Mouse (Mus musculus) kidney, adult 11 months (tissue): ENCODE measurements around the gene Itpk1.

Experiments
- DNase-seq: peaks from one replicate; pipeline ENCODE4 v3.0.0; 2022

Gene Itpk1

DNA sequence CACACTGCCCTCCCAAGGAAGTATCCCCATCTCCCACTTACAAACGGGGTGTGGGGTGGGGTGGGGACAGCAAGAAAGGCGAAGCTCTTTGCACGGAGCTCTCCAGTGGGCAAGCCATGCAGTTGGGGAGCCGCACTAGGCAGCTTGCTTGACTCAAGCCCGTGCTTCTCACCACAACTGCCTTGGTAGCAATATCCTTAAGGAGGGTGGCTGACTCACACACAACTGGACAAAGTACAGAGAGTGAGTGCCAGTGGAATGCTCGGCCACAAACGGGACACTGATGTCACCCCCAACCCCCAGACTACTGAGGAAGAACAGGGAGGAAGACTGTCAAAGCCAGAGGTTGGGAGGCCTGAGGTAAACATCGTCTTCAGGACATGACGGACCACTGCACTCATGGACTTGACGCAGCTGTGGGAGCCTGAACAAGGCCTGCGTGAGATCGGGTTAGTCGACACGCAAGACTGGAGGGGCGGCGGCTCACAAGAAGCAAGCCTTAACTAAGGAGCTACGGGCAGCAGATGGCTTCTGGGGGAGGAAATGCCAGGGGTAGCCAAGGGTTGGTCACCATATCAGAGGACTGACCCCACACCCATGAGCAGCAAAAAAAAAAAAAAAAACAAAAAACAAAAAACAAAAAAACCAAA, 113.9 kb downstream of the Itpk1 start:
- DNase-seq, result peak; percentile 28

DNA sequence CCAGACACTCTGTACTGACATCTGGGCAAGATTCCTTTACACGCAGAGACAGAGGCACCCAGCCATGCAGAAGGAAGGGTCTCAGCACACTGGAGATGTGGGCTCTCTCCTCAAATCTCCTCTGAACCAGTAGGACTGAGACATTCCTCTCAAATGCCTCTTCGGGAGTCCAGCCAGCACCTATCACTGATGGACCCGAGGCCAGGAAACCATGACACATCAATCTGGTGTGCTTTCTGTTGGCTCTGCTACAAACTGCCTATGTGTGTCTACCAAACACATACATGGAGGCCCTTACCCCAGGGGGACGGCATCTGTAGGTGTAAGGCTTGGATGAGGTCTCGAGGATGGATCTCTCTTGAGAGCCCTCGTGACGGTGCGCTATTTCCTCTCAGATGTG, 117.6 kb downstream of the Itpk1 start:
- DNase-seq, result no peak

DNA sequence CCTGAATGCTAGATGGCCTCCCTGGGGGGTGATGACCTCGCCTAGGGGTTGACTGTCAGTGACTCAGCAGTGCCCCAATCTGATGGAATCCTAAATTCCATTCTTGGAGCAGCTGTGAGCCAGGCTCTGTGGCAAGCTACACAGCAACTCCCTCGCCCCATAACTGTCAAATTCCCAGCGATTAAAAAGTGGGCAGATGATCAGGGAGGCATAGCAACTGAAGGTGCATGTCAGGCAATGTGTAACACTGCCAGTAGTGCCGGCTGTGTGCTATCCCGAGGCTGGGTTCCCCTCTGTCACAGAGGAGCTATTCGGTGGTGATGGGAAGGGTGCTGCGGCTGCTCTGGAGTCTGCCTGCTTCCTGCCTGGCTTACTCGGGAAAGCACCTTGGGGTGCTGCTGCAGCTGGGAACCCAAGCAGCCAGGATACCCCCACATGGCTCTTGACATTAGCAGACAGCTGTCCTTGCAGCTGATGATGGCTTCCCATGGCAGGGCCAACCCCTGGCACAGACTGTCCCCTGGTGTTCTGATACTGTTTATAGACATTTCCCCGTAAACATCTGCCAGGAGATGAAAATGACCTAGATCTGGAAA, 118.3 kb downstream of the Itpk1 start:
- DNase-seq, result no peak

DNA sequence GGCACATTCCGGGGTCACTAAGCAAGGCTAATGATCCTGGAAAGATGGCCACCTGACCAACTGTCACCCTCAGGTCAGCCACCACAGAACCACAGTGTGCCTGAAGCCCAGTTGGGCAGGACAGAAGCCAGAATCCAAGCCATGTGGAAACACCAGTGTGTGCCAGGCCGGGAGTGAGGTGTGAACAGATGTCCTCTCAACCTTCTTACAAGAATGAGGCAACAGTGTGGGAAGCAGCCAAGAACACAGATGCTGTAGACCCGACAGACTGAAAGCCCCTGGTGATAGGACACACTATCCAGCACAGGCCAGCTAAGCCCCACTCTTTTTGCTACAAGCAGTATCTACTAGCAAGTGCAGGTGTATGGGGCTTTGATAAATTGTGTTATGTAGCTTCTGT, 119.3 kb downstream of the Itpk1 start:
- no peak for DNase-seq

DNA sequence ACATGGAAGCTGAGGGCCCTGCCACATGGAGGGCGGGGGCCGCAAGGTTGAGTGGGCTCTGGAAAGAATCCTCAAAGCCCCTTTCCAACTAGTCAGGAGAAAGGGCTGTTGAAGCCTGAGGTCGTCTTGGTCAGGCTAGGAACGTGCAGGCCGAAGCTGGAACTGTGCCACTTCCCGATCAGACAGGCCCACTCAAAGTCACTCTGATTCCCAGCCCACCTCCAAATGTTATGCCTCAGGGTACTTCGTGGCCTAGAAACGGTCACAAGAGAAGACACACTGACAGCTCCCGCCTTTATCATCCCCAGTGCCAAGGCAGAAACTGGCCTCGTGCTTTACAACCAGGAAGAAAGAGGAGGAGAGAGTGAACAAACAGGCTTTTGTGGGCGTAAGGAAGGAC, 122.3 kb downstream of the Itpk1 start:
- no peak for DNase-seq

DNA sequence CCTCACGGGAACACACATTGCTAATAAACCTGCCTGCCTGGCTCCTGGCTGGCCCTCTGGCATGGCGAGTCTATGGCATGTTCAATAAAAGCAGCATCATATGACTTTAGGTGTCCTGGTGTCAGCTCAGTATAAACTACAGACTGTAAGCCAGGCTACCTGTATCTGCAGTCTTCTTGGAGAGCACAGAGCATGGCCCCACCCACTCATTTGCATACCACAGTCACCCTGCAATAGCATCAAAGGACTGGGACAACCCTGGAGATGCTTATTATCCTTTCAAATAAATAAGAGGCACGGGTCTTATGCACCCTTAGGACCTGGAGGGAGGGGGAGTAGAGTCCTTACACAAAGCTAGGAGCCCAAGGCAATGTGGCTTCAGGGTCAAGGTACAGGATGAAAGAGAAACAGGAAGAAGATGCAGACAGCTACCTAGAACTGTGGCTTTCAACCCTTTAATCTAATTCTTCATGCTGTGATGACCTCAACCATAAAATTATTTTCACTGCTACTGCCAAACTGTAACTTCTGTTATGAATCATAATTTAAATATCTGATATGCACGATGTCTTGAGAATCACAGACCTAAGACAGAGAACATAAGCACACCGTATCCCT, 123.0 kb downstream of the Itpk1 start:
- no peak for DNase-seq

DNA sequence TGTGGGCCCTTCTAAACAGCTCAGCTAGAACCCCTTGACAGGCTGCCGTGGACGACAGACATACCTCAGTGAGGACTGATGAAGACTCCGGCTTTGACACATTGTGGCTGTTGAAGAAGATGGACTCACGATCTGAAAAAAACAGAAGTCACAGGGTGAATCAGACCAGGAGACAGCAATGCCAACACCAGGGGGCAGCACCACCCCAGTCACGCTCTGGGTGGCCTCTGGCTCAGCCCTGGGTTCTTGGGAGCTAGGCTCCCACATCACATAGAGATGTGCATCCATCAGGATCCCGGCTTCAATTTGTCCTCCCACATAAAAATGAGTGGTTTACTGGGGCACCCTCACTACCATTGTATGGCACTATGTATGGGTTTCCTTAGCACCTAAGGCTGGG, 125.7 kb downstream of the Itpk1 start:
- DNase-seq, result peak; percentile 43

DNA sequence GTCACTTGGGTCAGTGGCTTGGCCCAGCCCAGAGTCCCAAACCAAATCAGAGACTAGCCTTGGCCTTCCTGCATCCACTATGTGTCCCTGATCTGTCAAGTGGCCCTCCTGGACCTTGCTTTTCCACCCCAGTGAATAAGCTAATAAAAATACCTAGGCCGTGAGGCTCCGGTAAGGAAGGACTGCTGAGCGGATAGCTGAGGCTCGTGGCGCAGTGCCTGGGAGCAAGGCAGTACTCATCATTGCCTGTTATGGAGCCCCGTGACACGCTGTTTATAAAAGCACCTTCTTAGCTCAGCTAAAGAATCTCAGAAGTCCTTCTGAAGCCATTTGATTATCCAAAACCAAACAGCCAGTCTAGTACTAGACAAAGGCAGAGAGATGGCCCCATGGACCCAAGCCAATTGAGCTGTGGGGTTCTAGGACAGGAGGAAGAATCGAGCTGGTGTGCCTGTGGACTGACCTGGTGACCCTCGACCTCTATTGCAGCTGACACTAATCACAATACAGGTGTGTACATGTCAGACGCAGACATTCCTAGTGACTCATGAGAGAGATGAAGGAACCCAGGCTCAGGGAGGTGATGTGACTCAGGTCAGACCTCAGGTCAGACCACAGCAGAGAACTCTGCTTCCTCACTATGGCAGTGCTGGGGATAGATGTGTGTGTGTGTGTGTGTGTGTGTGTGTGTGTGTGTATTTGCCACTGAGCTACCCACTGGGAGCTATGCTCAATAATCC, 127.9 kb downstream of the Itpk1 start:
- no peak for DNase-seq

DNA sequence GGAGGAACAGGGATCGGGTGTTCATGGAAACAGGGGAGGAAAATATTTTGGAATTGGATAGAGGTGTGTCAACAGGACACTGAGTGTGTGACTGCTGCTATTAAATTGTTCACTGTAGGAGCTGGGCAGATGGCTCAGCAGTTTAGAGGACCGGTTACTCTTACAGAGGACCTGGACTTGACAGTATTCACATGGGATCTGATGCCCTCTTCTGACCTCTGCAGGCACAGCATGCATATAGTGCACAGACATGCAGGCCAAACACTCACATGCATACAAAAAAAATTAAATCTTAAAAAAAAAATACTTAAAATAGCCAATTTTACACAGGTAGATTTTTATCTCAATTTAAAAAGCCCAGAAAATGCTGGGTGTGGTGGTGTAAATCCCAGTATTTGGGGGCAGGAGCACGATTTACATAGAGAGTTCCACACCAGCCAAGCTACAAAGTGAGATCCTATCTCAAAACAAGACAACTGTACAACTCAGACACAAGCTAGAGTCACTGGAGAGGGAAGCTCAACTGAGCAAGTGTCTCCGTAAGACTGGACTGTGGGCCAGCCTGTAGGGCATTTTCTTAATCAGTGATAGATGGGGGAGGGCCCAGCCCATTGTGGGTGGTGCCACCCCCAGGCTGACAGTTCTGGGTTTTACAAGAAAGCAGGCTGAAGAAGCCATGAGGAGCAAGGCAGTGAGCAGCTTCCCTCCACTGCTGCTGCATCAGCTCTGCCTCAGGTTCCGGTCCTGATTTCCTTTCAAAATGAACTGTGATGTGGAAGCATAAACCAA, 129.0 kb downstream of the Itpk1 start:
- DNase-seq, result peak; percentile 43

DNA sequence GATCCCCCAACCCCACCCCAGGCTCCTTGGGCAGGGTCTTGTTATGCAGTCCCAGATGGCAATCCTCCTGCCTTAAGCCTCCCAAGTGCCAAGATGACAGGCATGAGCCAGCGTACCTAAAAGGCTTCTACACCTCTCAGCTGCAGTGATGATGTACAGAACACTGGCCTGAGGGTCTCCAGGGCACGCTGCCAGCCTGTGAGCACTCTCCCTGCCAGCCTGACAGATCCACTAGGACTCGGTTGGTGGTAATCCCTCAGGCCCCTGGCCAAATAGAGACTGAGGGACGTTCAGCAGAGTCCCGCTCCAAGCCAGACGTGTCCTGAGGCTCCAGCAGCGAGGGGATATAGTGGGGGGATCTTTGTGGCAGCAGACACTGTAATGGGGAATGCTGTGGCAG, 131.7 kb downstream of the Itpk1 start:
- DNase-seq, result no peak

DNA sequence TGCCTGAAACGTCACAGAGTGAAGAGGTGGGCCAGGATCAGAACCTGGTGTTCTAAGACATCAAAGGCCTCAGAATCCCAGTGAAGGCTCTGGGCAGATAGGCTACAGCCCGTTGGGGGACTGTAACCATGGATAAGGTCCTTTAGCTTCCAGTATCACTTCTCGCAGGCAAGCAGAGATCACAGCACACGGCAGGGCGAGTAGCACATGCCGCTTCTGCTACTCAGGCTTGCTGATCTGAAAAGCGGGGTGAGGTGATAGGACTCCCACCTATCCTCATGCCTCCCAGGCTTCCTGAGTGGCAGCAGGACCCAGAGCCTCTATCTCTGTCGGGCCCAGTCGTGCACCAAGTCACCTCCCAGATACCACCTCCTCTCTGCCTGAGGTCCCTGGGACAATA, 133.1 kb downstream of the Itpk1 start:
- no peak for DNase-seq

DNA sequence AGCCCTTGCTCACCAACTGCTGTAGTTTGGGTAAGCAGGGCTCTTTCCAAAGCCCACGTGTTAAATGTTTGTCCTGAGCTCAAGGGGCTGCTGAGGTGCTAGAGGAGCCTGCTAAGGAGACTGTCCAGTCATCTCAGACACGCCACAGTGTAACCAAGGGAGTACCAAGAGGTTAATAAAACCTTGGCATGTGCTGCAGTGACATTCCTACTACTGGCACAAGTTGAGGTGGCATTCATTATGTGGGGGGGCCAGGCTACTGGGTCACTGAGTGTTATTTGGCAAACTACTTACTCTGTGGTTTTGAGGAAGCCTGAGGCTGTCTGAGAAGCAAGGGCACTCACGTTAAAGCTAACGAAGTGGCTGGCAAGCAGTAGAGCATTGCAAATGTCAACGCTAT, 134.0 kb downstream of the Itpk1 start:
- DNase-seq, result no peak

DNA sequence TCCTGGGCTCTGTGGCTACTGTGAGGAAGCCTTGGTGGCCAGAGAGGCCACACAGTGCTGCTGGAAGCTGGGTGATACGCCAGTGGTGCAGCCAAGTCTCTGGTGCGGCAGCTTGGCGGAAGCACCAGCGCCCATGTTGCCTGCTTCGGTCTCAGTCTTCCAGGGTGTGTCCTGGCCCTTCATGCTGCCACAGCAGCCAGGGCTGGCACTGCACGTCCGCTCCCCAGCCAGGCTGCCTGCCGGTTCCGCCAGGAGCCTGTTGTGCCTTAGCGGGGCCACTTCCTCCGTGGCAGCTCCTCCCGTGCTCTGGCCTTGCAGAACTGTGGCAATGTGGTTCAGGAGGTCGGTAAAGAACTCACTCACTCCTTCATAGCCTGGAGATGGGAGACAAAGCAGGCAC, 134.6 kb downstream of the Itpk1 start:
- no peak for DNase-seq

DNA sequence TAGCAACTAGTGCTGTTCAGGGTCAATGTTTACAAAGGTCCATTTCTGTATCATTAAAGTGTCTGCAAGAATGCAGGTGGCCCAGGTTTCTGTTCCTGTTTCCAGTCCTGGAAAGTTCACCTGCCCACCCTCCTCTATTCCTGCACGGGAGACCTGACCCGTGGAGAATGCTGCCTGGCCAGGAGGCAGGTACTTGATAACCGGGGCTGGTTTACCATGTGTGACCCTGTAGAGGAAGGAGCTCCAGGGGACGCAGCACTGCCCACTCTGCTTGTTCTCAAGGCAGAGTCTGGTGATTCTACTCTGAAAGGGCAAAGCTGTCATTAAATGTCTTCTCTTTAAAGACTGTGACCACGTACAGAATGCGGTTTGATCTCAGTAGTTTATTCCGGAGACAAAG, 136.5 kb downstream of the Itpk1 start:
- DNase-seq, result no peak

DNA sequence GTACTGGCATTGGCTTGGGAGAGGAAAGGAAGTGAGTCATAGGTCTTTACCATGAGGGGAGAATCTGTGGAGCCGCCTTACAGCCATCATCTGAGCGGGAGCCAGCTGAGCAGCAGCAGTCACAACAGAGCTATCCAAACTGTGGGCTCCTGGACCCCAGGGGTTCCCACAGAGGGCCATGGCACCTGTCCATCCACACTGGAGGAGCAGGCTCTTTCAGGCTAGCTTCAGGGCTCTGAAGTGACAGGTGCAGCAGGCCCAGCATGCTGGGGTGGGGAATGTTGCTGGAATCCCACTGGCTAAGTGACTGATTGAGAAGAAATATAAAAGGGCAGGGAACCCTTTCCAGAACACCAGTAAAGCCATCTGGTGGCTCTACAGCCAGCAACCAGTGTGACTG, 137.8 kb downstream of the Itpk1 start:
- DNase-seq, result no peak

DNA sequence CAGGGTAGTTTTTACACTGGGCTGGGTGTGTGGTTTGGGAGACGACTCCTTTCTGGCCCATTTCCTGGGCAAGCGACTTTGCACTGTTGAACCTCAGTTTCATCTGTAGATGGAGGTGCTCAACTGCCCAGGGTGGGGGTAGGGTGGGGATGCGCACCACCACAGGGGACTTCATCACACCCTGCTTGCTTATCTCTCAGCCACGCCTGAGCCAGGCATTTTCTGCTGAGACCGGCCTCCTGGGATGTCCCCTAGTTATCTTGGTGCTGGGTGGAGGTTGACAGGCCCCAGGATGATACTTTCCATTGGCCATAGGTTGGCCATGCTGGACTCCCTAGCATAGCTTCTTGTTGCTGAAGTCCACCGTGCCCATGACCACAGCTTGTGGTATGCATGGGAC, 139.6 kb downstream of the Itpk1 start:
- no peak for DNase-seq

DNA sequence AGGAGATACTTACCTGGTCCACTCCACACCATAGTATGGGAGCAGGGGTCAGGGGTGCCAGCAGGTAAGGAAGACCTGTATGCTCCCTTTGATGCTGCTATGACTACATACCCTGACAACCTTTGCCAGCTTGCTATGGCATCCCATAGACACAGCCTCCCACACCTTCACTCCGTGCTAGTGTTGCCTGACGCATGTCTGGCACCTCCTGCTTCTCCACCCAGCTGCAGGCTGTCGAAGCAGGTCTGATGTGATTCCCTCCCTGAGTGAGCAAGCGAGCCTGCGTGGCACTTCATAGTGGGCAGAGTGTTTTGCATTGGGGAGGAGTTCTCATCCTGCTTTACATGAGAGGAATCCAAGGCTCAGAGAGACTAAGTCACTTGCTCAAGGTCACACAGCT, 147.4 kb downstream of the Itpk1 start:
- no peak for DNase-seq

DNA sequence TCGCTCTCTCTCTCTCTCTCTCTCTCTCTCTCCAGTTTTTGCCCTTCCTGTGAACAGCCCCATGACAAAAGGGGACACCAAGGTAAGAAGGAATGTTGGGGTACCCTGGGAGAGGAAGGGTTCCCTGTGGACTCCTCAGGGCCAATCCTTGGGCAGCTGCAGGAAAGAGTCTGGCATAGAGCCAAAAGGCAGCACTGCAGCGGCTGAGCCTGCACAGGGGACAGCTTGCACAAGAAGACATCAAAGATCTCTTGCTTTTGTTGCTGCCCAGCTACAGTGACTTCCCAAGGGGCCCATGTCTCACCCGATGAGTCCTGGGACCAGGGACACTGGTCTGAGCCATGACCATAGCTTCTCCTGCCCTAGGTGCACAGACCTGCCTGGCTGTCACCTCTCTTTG, 148.9 kb downstream of the Itpk1 start:
- DNase-seq, result no peak

DNA sequence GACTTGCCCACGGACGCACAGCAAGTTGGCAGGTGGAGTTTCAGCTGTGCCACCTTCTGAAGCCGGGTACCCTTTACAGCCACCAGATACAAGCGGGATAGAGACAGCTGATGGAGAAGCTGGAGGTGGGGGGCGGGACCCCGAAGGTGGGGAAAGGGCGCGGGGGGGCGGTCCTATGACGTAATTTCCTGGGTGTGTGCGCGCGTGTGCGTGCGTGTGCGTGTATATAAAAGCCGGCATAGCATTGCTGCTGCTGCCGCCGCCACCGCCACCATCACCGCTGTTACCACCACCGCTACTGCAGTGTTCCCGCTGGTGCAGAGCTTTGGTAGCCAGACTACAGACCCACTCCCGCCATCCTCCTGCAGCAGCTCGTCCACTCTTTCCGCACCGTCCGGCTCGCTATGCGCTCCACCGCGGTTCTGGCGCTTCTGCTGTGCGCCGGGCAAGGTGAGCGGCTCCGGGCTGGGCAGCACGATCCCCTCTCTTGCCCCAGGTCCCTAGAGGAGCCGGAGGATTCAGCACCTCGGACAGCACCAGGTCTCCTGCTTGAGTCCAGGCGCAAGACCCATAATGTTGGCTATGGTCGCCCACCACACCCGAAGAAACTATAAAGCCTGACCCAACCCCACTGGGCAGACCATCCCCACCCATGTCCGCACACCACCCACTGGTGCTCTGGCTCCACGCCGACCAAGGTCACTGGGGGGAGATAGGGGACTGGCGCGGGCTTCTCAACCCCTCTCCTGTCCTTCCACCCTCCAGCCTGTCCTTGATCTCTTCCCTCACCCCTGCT, 149.8 kb downstream of the Itpk1 start, which contains the start of gene Chga:
TSS of gene Chga (plus strand) at position 249 of the 796 bp plus-strand sequence.
- DNase-seq, result peak; percentile 19

DNA sequence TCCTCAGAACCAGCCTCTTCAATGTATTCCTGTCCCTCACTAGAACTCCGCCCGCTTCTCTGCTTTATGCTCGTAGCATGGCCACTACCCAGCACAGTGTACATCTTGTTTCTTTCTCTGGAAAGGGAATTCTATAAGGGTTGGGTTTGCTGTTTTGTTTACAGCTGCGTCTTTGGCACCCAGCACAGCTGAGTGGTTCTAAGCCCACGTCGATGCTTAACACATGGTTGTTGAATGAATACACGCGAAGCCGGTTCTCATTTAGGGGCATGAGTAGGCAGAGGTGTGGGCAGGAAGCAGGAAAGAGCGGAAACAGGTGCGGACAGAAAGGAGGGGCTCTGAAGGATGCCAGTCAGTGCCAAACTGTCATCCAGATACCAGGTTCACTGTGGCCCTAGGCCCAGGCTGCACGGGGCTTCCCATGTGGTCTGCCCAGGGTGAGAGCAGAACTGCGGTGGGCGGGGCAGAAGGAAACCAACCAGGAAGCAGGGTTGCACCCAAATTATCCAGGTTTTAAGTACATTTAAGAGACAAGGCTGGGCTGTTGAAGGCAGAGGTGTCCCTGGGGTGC, 150.9 kb downstream of the Itpk1 start:
- DNase-seq, result no peak

DNA sequence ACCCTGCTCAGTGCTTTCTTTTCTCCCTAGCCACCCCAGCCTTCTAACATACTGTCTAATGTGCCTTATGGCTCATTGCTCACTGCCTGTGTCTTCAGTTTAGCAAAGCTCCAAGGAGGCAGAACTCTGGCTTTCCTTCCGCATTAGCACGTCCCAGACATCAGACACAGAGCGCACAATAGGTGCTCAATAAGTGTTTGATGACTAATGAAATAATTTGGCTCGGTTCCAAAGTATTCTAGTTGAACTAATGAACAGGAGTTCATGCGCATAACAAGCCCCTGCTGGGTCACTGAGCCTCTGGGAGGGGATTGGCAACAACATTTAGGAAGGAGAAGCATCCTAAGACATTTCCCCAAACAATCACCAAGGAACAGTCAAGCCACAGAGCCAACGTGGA, 152.7 kb downstream of the Itpk1 start:
- DNase-seq, result no peak

DNA sequence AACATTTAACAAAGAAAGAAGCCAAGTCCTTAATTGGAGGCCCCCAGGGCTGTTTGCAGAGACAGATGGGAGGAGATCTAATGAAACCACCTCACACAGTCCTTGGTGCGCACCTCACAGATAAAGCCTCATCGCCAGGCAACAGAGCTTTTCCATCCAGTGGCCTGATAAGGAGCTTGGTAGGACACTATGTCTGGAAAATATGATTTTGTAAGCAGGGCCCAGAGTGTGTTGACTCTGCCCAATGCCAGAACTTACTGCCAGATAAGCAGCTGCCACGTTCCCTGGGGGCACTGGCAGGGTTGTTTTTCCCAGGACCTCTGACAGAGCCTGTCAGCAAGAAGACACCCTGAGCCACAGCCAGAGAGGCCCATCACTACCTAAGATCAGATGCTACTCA, 153.5 kb downstream of the Itpk1 start:
- DNase-seq, result no peak
